Mouse (Mus musculus) lung, adult 2 months (tissue): ENCODE results near the gene Olfr769.

Experiments
- CTCF ChIP-seq: fragments of 200-500 bp; IDR thresholded peaks from 2 replicates; pipeline ENCODE4 v1.5.1; 2011; ENCODE audit warnings: mild to moderate bottlenecking, low read length, control low read depth; ENCODE audit not compliant: insufficient read depth
- POLR2A ChIP-seq: fragments of 200-500 bp; IDR thresholded peaks from 2 replicates; pipeline ENCODE4 v1.6.1; 2011; ENCODE audit warnings: low read depth, mild to moderate bottlenecking, control low read depth, low read length, borderline replicate concordance; ENCODE audit errors: extremely low read depth

- TF ChIP-seq CTCF, result no peak
- no peak for TF ChIP-seq POLR2A
Measured at GRCm38 (mm10) chr10:129099275-129099674, 18.4 kb downstream of the Olfr769 start, which contains the start of gene Olfr768.
